Mouse (Mus musculus): Measurements from ENCODE around the gene Zfp36l2.
A peak's percentile ranks its signal among the peaks of the same experiment; 100 is the strongest.

DNA sequence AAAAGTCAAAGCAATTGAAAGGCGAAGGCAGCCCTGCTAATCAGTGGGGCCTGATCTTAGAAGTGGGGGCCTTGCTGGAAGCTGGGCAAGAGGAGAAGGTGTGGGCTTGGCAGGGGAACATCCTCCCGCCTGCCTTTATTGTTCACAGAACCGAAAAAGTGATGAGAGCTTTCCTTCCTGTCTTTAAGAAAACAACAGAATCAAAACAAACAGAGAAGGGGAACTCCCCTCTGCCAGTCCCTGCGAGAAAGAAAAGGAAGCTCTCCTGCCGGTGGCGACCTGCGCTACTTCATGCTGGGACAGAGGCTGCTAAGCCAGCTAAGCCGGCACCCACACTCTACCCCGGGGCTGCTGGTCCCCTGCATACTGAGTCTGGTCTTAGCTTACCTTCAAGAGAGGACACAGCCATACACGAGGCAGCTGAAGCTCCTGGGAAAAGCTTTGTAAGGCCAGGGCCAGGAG, 41.9 kb downstream of the Zfp36l2 start:
- TF ChIP-seq GATA1 (IDR thresholded peaks at IDR 0.05; ENCODE audit: low read length) (peak; percentile 86), TAL1 (IDR thresholded peaks at IDR 0.05; ENCODE audit: low read length) (no peak)

Measured in erythroblast, embryonic 14.5 days (primary cell).